Mouse (Mus musculus) liver, embryonic 18 days (tissue): ENCODE measurements around the gene Clstn1. TPM values are rescaled to one million over a fixed set of nuclear protein-coding genes. Genes with fewer than 3 reads are reported as not detected.

Experiments used
- polyA plus RNA-seq: library from polyadenylated mRNA; depleted of rRNA; stranded (reverse); fragments of >200 nt; gene quantifications from 2 replicates; pipeline ENCODE4 v1.2.3, GENCODE M21; 2012; rRNA removed

Clstn1 gene
- 1.3 and 1.5 TPM in 2 replicates for polyA plus RNA-seq

GRCm38 (mm10) chr4:149586044-149586782, at the start of gene Clstn1:
Gene Clstn1, plus strand, starts transcription at chr4:149586468.

Other genes with a start within 250 kb of the Clstn1 start
- 15.0 and 18.9 TPM in 2 replicates for gene Ube4b, start 159.7 kb upstream of the Clstn1 start, polyA plus RNA-seq
- not detected in 2 replicates for gene Rbp7, start 131.5 kb upstream of the Clstn1 start, polyA plus RNA-seq
- not detected in 2 replicates for gene Tmem274, start 109.1 kb upstream of the Clstn1 start, polyA plus RNA-seq
- 6.1 and 6.3 TPM in 2 replicates for gene Nmnat1, start 101.3 kb upstream of the Clstn1 start, polyA plus RNA-seq
- gene Lzic, start 101.2 kb upstream of the Clstn1 start, polyA plus RNA-seq: 6.4 and 7.9 TPM in 2 replicates
- 3.6 and 4.2 TPM in 2 replicates for gene Ctnnbip1, start 68.2 kb upstream of the Clstn1 start, polyA plus RNA-seq
- gene Pik3cd, start 116.1 kb downstream of the Clstn1 start, polyA plus RNA-seq: 5.7 and 7.2 TPM in 2 replicates
- 6.0 and 7.7 TPM in 2 replicates for gene Tmem201, start 151.6 kb downstream of the Clstn1 start, polyA plus RNA-seq
- 19.1 and 24.4 TPM in 2 replicates for gene Slc25a33, start 187.8 kb downstream of the Clstn1 start, polyA plus RNA-seq